Mouse (Mus musculus) CH12.LX (cell line): ENCODE measurements around the gene Iqschfp. TPM values are rescaled to one million over a fixed set of nuclear protein-coding genes. Genes with fewer than 3 reads are reported as not detected.
A peak's percentile ranks its signal among the peaks of the same experiment; 100 is the strongest.

Experiments used
- DNase-seq: peaks from one replicate; pipeline ENCODE4 v3.0.0-alpha.2; 2013; ENCODE audit errors: extremely low read depth
- H3K27ac ChIP-seq: 2 replicates; pipeline ENCODE4 v1.5.1; 2012; ENCODE audit warnings: low read depth, mild to moderate bottlenecking, control low read depth, moderate library complexity; ENCODE audit not compliant: insufficient read depth
- H3K27me3 ChIP-seq: replicated peaks from 2 replicates; pipeline ENCODE3; 2012; ENCODE audit warnings: inconsistent platforms
- H3K36me3 ChIP-seq, 2 experiments: replicated peaks in 1 of 2; 2 replicates each; pipeline versions ENCODE3 to v1.6.1; 2012; ENCODE audit warnings: inconsistent platforms in 1 of 2, low read length in 1 of 2, mild to moderate bottlenecking in 1 of 2, mixed read lengths in 1 of 2, moderate library complexity in 1 of 2; ENCODE audit not compliant: control insufficient read depth in 1 of 2, insufficient read depth in 1 of 2
- H3K4me1 ChIP-seq, 2 experiments: 2 replicates each; pipeline ENCODE4 v1.6.1; 2012; ENCODE audit warnings: inconsistent platforms in 1 of 2, moderate library complexity in 1 of 2; ENCODE audit not compliant: insufficient read depth in 2 of 2, control insufficient read depth in 1 of 2
- H3K4me2 ChIP-seq: 2 replicates; pipeline ENCODE4 v1.6.1; 2012; ENCODE audit warnings: low read depth, mild to moderate bottlenecking, control low read depth; ENCODE audit not compliant: poor library complexity, insufficient read depth, severe bottlenecking
- H3K4me3 ChIP-seq, 3 experiments: fragments of 150-350 bp in 1 of 3; sonication (generic) in 1 of 3; replicated peaks in 1 of 3; 2 replicates each; pipeline versions ENCODE3 to v1.5.1; 2011 to 2012; ENCODE audit warnings: low read depth in 2 of 3, low read length in 2 of 3, mild to moderate bottlenecking in 2 of 3, moderate library complexity in 2 of 3, control low read depth in 1 of 3, improper control_type of control experiment in 1 of 3, inconsistent platforms in 1 of 3, mixed read lengths in 1 of 3; ENCODE audit not compliant: poor library complexity in 1 of 3
- H3K79me2 ChIP-seq: replicated peaks from 2 replicates; pipeline ENCODE4 v1.6.1; 2012; ENCODE audit warnings: mild to moderate bottlenecking, moderate library complexity; ENCODE audit not compliant: control insufficient read depth, poor library complexity, insufficient read depth, severe bottlenecking; ENCODE audit errors: extremely low read depth
- H3K9ac ChIP-seq: 2 replicates; pipeline ENCODE4 v1.6.1; 2012; ENCODE audit warnings: low read depth, mild to moderate bottlenecking, control low read depth, moderate library complexity; ENCODE audit not compliant: insufficient read depth
- H3K9me3 ChIP-seq: replicated peaks from 2 replicates; pipeline ENCODE3; 2012; ENCODE audit warnings: low read length, inconsistent platforms, mixed read lengths
- CHD1 ChIP-seq: IDR thresholded peaks from 2 replicates; pipeline ENCODE4 v1.6.1; 2012; ENCODE audit warnings: low read depth, low read length, improper control_type of control experiment, inconsistent platforms
- CHD2 ChIP-seq: IDR thresholded peaks from 2 replicates; pipeline ENCODE4 v1.6.1; 2011; ENCODE audit warnings: low read length, improper control_type of control experiment
- E2F4 ChIP-seq: IDR thresholded peaks from 2 replicates; pipeline ENCODE4 v1.6.1; 2011; ENCODE audit warnings: low read depth, low read length, improper control_type of control experiment; ENCODE audit not compliant: insufficient replicate concordance
- EP300 ChIP-seq: IDR thresholded peaks from 2 replicates; pipeline ENCODE4 v1.6.1; 2011; ENCODE audit warnings: low read length, improper control_type of control experiment
- HCFC1 ChIP-seq: IDR thresholded peaks from 2 replicates; pipeline ENCODE4 v1.6.1; 2012; ENCODE audit warnings: low read depth, mild to moderate bottlenecking, inconsistent platforms, low read length, improper control_type of control experiment
- IRF4 ChIP-seq: IDR thresholded peaks from 2 replicates; pipeline ENCODE4 v1.6.1; 2014; ENCODE audit warnings: low read depth, mild to moderate bottlenecking, inconsistent platforms, low read length, improper control_type of control experiment
- JUN ChIP-seq: IDR thresholded peaks from 2 replicates; pipeline ENCODE4 v1.6.1; 2011; ENCODE audit warnings: low read depth, mild to moderate bottlenecking, low read length, improper control_type of control experiment, moderate library complexity; ENCODE audit not compliant: insufficient read depth
- KAT2A ChIP-seq: IDR thresholded peaks from 2 replicates; pipeline ENCODE4 v1.6.1; 2012; ENCODE audit warnings: low read length, improper control_type of control experiment, inconsistent platforms; ENCODE audit not compliant: insufficient replicate concordance
- MAFK ChIP-seq: IDR thresholded peaks from 2 replicates; pipeline ENCODE4 v1.6.1; 2011; ENCODE audit warnings: low read length, improper control_type of control experiment; ENCODE audit not compliant: insufficient replicate concordance
- MAZ ChIP-seq: IDR thresholded peaks from 2 replicates; pipeline ENCODE4 v1.6.1; 2012; ENCODE audit warnings: low read depth, mild to moderate bottlenecking, inconsistent platforms, low read length, improper control_type of control experiment, moderate library complexity
- MEF2A ChIP-seq: IDR thresholded peaks from 2 replicates; pipeline ENCODE4 v1.6.1; 2014; ENCODE audit warnings: low read depth, mild to moderate bottlenecking, inconsistent platforms, low read length, improper control_type of control experiment, borderline replicate concordance
- RAD21 ChIP-seq: IDR thresholded peaks from 2 replicates; pipeline ENCODE4 v1.6.1; 2011; ENCODE audit warnings: low read depth, mild to moderate bottlenecking, low read length, improper control_type of control experiment, moderate library complexity
- SIN3A ChIP-seq: IDR thresholded peaks from 2 replicates; pipeline ENCODE4 v1.6.1; 2012; ENCODE audit warnings: low read length, improper control_type of control experiment, inconsistent platforms
- TBP ChIP-seq: conservative IDR thresholded peaks from 2 replicates; pipeline ENCODE4 v1.6.1; 2011; ENCODE audit warnings: low read depth, low read length, improper control_type of control experiment
- USF1 ChIP-seq: IDR thresholded peaks from 2 replicates; pipeline ENCODE4 v1.6.1; 2014; ENCODE audit warnings: low read depth, mild to moderate bottlenecking, inconsistent platforms, low read length, improper control_type of control experiment
- ZMIZ1 ChIP-seq: IDR thresholded peaks from 2 replicates; pipeline ENCODE4 v1.6.1; 2012; ENCODE audit warnings: low read depth, mild to moderate bottlenecking, inconsistent platforms, low read length, improper control_type of control experiment
- dilution Hi-C: fragments of 300-500 bp; cut with MboI; formaldehyde crosslinking; loops from 2 replicates; pipeline ENCODE4 v1.14.3; 2020; ENCODE audit warnings: low sequenced_read_pairs; ENCODE audit not compliant: extremely low pct_unique_long_range_greater_than_20kb, extremely low pct_ligation_motif_present
- in situ Hi-C: fragments of 300-500 bp; cut with MboI; formaldehyde crosslinking; loops from 3 replicates; pipeline ENCODE4 v1.14.3; 2019; ENCODE audit warnings: low sequenced_read_pairs, low pct_ligation_motif_present, low pct_unique_long_range_greater_than_20kb, mixed read lengths
- polyA plus RNA-seq: library from polyadenylated mRNA; unstranded; fragments of >175 nt; gene quantifications from 2 replicates; pipeline ENCODE4 v1.2.1, GENCODE M21; 2012; ENCODE audit warnings: low read depth; ENCODE audit not compliant: insufficient read length
- total RNA-seq, 2 experiments: library from RNA; depleted of rRNA; stranded (reverse); fragments of 300-350 nt in 1 of 2; fragments of >200 nt in 1 of 2; gene quantifications; 2 replicates each; pipeline ENCODE4 v1.2.3; 2012 to 2014

Iqschfp gene
- total and polyA plus RNA-seq, 3 experiments = 0.13 to 0.25 TPM; not detected in 1

GRCm38 (mm10) chr3:68451634-68452033 lies 559.6 kb downstream of the Iqschfp start:
- Histone ChIP-seq H3K27me3 (no peaks in the 10 kb centered on the region), H3K4me3 (no peak overlapping the region), H3K27ac (no peak overlapping the region), H3K9ac (no peak overlapping the region), H3K36me3 (no peaks in the 10 kb centered on the region), H3K4me2 (no peak overlapping the region), H3K4me1 (no peaks in the 10 kb centered on the region), H3K79me2 (no peaks in the 10 kb centered on the region), H3K9me3 (no peaks in the 10 kb centered on the region)
- TF ChIP-seq MAFK (peak; percentile 65), KAT2A (no peak)
- in situ Hi-C loops = no loop called here
- dilution Hi-C loops = no loop called here
- no peak for DNase-seq

- no peaks in the 10 kb centered on the region for H3K36me3 ChIP-seq
- H3K27ac ChIP-seq = no peak overlapping the region
- no peaks in the 10 kb centered on the region for H3K79me2 ChIP-seq
- H3K4me1 ChIP-seq = no peaks in the 10 kb centered on the region
- no peak for DNase-seq
- TF ChIP-seq IRF4 (no peak), USF1 (no peak), RAD21 (no peak), MEF2A (no peak), EP300 (no peak), CHD1 (no peak), ZMIZ1 (no peak), JUN (no peak), KAT2A (no peak), E2F4 (no peak), CHD2 (no peak), SIN3A (no peak), HCFC1 (no peak), TBP (no peak), MAZ (no peak)
- dilution Hi-C loops (no loop called here), in situ Hi-C loops (no loop called here)
- no peak overlapping the region for H3K4me3 ChIP-seq
- no peaks in the 10 kb centered on the region for H3K27me3 ChIP-seq
- H3K9me3 ChIP-seq = no peaks in the 10 kb centered on the region
- H3K4me2 ChIP-seq = peak overlapping the region; percentile 1; the same call in 1 of the 2 replicates
- H3K9ac ChIP-seq = no peak overlapping the region
These were observed 561.2 kb downstream of the Iqschfp start for GRCm38 (mm10) chr3:68453266-68453665.
